In the genomic region with DNA sequence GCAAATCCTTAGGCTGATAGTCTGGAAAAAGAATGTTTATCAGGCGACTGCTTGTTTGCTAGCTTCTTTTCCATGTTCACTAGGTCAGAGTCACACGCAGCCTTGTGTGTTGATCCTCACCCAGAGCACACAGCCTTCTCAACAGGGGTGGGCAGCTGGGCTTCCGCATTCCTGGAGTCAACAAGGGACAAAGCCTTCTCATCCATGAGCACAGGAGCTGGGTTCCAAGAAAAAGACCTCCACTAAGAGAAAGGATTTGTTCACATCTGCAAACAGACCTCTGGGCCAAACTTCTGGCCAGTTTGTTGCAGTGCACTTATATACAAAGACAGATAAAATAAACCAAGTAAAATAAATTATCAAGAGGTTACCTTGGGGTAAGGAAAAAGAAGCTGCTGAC, we compare ENCODE assay signal across 13 mouse cellular contexts.
DNase-seq lines count a peak whose midpoint lies in the region; ATAC-seq and TF ChIP-seq lines count a peak whose summit lies in the region.
"Had no signal": no experiment of that assay in that cellular context is flagged by ENCODE, and none has a peak within 500 bp of the region (broad histone marks: within the 10 kb centered on the region; RNA-seq: fewer than 3 reads in every experiment).

No protein-coding gene starts in this region.

- H3K9me3 ChIP-seq in kidney, embryonic 15.5 days (replicated peaks) = no peaks in the 10 kb centered on the region
- no peaks in the 10 kb centered on the region for H3K9me3 ChIP-seq in intestine, embryonic 16.5 days (ENCODE audit: control insufficient read depth, low read length)
- H3K9me3 ChIP-seq in stomach, embryonic 14.5 days (ENCODE audit: control insufficient read depth, low read depth, low read length) = no peaks in the 10 kb centered on the region
- H3K9me3 ChIP-seq: heart, embryonic 13.5 days; hindbrain, embryonic 13.5 days had no signal

- no peaks in the 10 kb centered on the region; the same call in 1 of the 2 replicates for H3K27me3 ChIP-seq in kidney, adult 2 months (replicated peaks; ENCODE audit: control insufficient read depth, insufficient read depth, low read length)
- H3K27me3 ChIP-seq in kidney, embryonic 15.5 days = no peaks in the 10 kb centered on the region
- no peaks in the 10 kb centered on the region for H3K27me3 ChIP-seq in intestine, embryonic 16.5 days (replicated peaks; ENCODE audit: control insufficient read depth, insufficient read depth, low read length)
- no peaks in the 10 kb centered on the region for H3K27me3 ChIP-seq in stomach, embryonic 14.5 days (ENCODE audit: control insufficient read depth, insufficient read depth, low read length)
- H3K27me3 ChIP-seq: heart, embryonic 13.5 days; hindbrain, embryonic 13.5 days had no signal

- no peaks in the 10 kb centered on the region for H3K4me1 ChIP-seq in kidney, adult 2 months (ENCODE audit: control insufficient read depth, insufficient read depth, low read length)
- peaks cover 16% of the 10 kb centered on the region for H3K4me1 ChIP-seq in kidney, embryonic 15.5 days
- peaks cover 3% of the 10 kb centered on the region; the same call in 1 of the 2 replicates for H3K4me1 ChIP-seq in intestine, embryonic 16.5 days (ENCODE audit: control insufficient read depth, insufficient read depth, low read length)
- no peaks in the 10 kb centered on the region; the same call in 1 of the 2 replicates for H3K4me1 ChIP-seq in stomach, embryonic 14.5 days (ENCODE audit: control insufficient read depth, insufficient read depth, low read length)
- H3K4me1 ChIP-seq: hindbrain, embryonic 13.5 days had no signal

- no peak for TF ChIP-seq CTCF in kidney, adult 2 months (conservative IDR thresholded peaks at IDR 0.05; ENCODE audit: insufficient read depth, insufficient read length, low read depth, low read length)

- TF ChIP-seq POLR2A in kidney, adult 2 months (IDR thresholded peaks at IDR 0.05; ENCODE audit: low read depth, low read length) = no peak

- H3K9ac ChIP-seq in kidney, embryonic 15.5 days = no peak overlapping the region
- H3K9ac ChIP-seq in intestine, embryonic 16.5 days (ENCODE audit: low read depth, low read length) = no peak overlapping the region
- H3K9ac ChIP-seq in stomach, embryonic 14.5 days (replicated peaks; ENCODE audit: low read depth, low read length) = no peak overlapping the region
- H3K9ac ChIP-seq: heart, embryonic 13.5 days; hindbrain, embryonic 13.5 days had no signal

- H3K27ac ChIP-seq in kidney, adult 2 months (ENCODE audit: insufficient read depth, low read depth, low read length) = no peak overlapping the region
- no peak overlapping the region for H3K27ac ChIP-seq in kidney, embryonic 15.5 days
- 0 out of 2 replicates have a peak overlapping the region, but pooled peaks have one; percentile 33 for H3K27ac ChIP-seq in intestine, embryonic 16.5 days (ENCODE audit: low read length)
- peak overlapping the region; percentile 6; the same call in 1 of the 2 replicates for H3K27ac ChIP-seq in stomach, embryonic 14.5 days (ENCODE audit: low read length)
- H3K27ac ChIP-seq: heart, embryonic 13.5 days; hindbrain, embryonic 13.5 days had no signal

- DNase-seq in kidney, adult 2 months = peak; percentile 10
- peak; percentile 8 for DNase-seq in R1 (ENCODE audit: low read depth, low spot score)
- no peak for DNase-seq in urinary bladder, adult 18-20 months (ENCODE audit: low spot score in 2 of 2)
- DNase-seq in cerebellum, postnatal 14 days = no peak
- DNase-seq: cerebellum, adult 11 months had no signal

- H3K4me2 ChIP-seq in kidney, embryonic 15.5 days = no peak overlapping the region
- H3K4me2 ChIP-seq in intestine, embryonic 16.5 days (ENCODE audit: low read depth, low read length) = no peak overlapping the region
- H3K4me2 ChIP-seq in stomach, embryonic 14.5 days (replicated peaks; ENCODE audit: low read depth, low read length) = no peak overlapping the region
- H3K4me2 ChIP-seq: heart, embryonic 13.5 days; hindbrain, embryonic 13.5 days; liver, embryonic 11.5 days had no signal

- WGBS in kidney, adult 2 months = 78% methylated on average over 3 of the region's 3 CpGs
- 78% methylated on average over 3 of the region's 3 CpGs for WGBS in kidney, embryonic 15.5 days
- 31% methylated on average over 3 of the region's 3 CpGs for WGBS in intestine, embryonic 16.5 days
- 25% methylated on average over 3 of the region's 3 CpGs for WGBS in stomach, embryonic 14.5 days

- no peak for ATAC-seq in kidney, embryonic 15.5 days (replicated peaks; ENCODE audit: low FRiP score)
- peak; percentile 82 for ATAC-seq in intestine, embryonic 16.5 days
- peak; percentile 50; the same call in 1 of the 2 replicates for ATAC-seq in stomach, embryonic 14.5 days (ENCODE audit: insufficient number of reproducible peaks, insufficient read depth, low FRiP score, low read depth)
- ATAC-seq: CD4-positive, CD25-positive, alpha-beta regulatory T cell, adult 4 months; forebrain, embryonic 14.5 days had no signal

- H3K36me3 ChIP-seq in kidney, adult 2 months (ENCODE audit: control insufficient read depth, insufficient read depth, low read length) = no peaks in the 10 kb centered on the region
- no peaks in the 10 kb centered on the region for H3K36me3 ChIP-seq in kidney, embryonic 15.5 days
- H3K36me3 ChIP-seq in intestine, embryonic 16.5 days (ENCODE audit: control insufficient read depth, insufficient read depth, low read length) = no peaks in the 10 kb centered on the region
- H3K36me3 ChIP-seq in stomach, embryonic 14.5 days (ENCODE audit: control insufficient read depth, insufficient read depth, low read length) = no peaks in the 10 kb centered on the region
- H3K36me3 ChIP-seq: heart, embryonic 13.5 days; hindbrain, embryonic 13.5 days had no signal

- no peak overlapping the region for H3K4me3 ChIP-seq in kidney, adult 2 months (ENCODE audit: insufficient read depth, low read depth, low read length)
- no peak overlapping the region for H3K4me3 ChIP-seq in kidney, embryonic 15.5 days (replicated peaks)
- no peak overlapping the region for H3K4me3 ChIP-seq in intestine, embryonic 16.5 days (ENCODE audit: low read length)
- no peak overlapping the region for H3K4me3 ChIP-seq in stomach, embryonic 14.5 days (ENCODE audit: low read depth, low read length)
- H3K4me3 ChIP-seq: heart, embryonic 13.5 days; hindbrain, embryonic 13.5 days had no signal

Comparison
In these comparisons a context has a peak if more than half of its experiments do, and no peak if none do; other contexts are left out.
1. DNase-seq: peak in kidney, adult 2 months (single experiment) and R1 (single experiment); none in urinary bladder, adult 18-20 months (0 of 2) and cerebellum, postnatal 14 days (0 of 2).
2. H3K27ac ChIP-seq: peak in intestine, embryonic 16.5 days (single experiment) and stomach, embryonic 14.5 days (single experiment); none in kidney, adult 2 months (single experiment) and kidney, embryonic 15.5 days (single experiment).